Mouse (Mus musculus) heart, embryonic 11.5 days (tissue): ENCODE measurements around the gene Appl1. TPM values are rescaled to one million over a fixed set of nuclear protein-coding genes. Genes with fewer than 3 reads are reported as not detected.
"Not testable (repeated sequence)": the region's sequence is repeated elsewhere in the genome, so short reads cannot be mapped to it uniquely, and the experiment has no call there.

Experiments
- ATAC-seq: fragments of 200-750 bp; cut with Nextera tagmentation; replicated peaks from 2 replicates; pipeline ENCODE4 v1.8.0; 2017; ENCODE audit warnings: moderate library complexity; ENCODE audit not compliant: insufficient number of reproducible peaks, low FRiP score, low TSS enrichment
- H3K27ac ChIP-seq: fragments of 300-500 bp; sonication (generic); 2 replicates; pipeline ENCODE4 v1.5.1; 2014; ENCODE audit warnings: mild to moderate bottlenecking, low read depth, low read length
- H3K27me3 ChIP-seq: fragments of 300-500 bp; sonication (generic); 2 replicates; pipeline ENCODE4 v1.6.1; 2014; ENCODE audit warnings: mild to moderate bottlenecking, low read length, mixed read lengths; ENCODE audit not compliant: control insufficient read depth, insufficient read depth
- H3K36me3 ChIP-seq: fragments of 300-500 bp; sonication (generic); 2 replicates; pipeline ENCODE4 v1.6.1; 2014; ENCODE audit warnings: mild to moderate bottlenecking, low read length, moderate library complexity, mixed read lengths; ENCODE audit not compliant: control insufficient read depth, insufficient read depth
- H3K4me1 ChIP-seq: fragments of 300-500 bp; sonication (generic); 2 replicates; pipeline ENCODE4 v1.6.1; 2014; ENCODE audit warnings: low read length; ENCODE audit not compliant: control insufficient read depth, insufficient read depth
- H3K4me2 ChIP-seq: fragments of 300-500 bp; sonication (generic); 2 replicates; pipeline ENCODE4 v1.6.1; 2014; ENCODE audit warnings: mild to moderate bottlenecking, moderate library complexity
- H3K4me3 ChIP-seq: fragments of 300-500 bp; sonication (generic); 2 replicates; pipeline ENCODE4 v1.5.1; 2014; ENCODE audit warnings: low read depth, low read length
- H3K9ac ChIP-seq: fragments of 300-500 bp; sonication (generic); 2 replicates; pipeline ENCODE4 v1.6.1; 2014; ENCODE audit warnings: mild to moderate bottlenecking, low read depth, low read length, moderate library complexity
- H3K9me3 ChIP-seq: fragments of 300-500 bp; sonication (generic); replicated peaks from 2 replicates; pipeline ENCODE4 v1.6.1; 2016; ENCODE audit warnings: low read length; ENCODE audit not compliant: control insufficient read depth
- WGBS: fragments of 180-500 bp; shearing (Covaris S2); extraction: QIAGEN DNeasy Blood & Tissue Kit; methylation state at CpG from one replicate; pipeline ENCODE4 v1.1.7; 2014; ENCODE audit not compliant: insufficient replicate concordance; 5-methylcytosine and 5-hydroxymethylcytosine counted together
- polyA plus RNA-seq: library from polyadenylated mRNA; unstranded; fragments of >200 nt; fragmentation: Nextera tagmentation; extraction: Ambion mirVana; gene quantifications from 2 replicates; pipeline ENCODE4 v1.2.1, GENCODE M21; 2014

The Appl1 gene
- polyA plus RNA-seq, 1 experiment from 2014 or later = 36.0 TPM

GRCm38 (mm10) chr14:26934891-26935290 is 36.1 kb downstream of the Appl1 start:
- H3K27me3 ChIP-seq = no peaks in the 10 kb centered on the region
- no peak for ATAC-seq
- H3K9ac ChIP-seq = no peak overlapping the region
- 77% methylated on average over 3 of the region's 3 CpGs for WGBS
- no peaks in the 10 kb centered on the region for H3K9me3 ChIP-seq
- no peaks in the 10 kb centered on the region for H3K4me1 ChIP-seq
- no peak overlapping the region for H3K4me3 ChIP-seq
- H3K27ac ChIP-seq = no peak overlapping the region
- peaks cover 4% of the 10 kb centered on the region; the same call in 1 of the 2 replicates for H3K36me3 ChIP-seq
- H3K4me2 ChIP-seq = no peak overlapping the region

- Histone ChIP-seq H3K9me3 (no peaks in the 10 kb centered on the region), H3K27me3 (no peaks in the 10 kb centered on the region), H3K4me2 (no peak overlapping the region), H3K9ac (no peak overlapping the region), H3K27ac (no peak overlapping the region), H3K4me3 (no peak overlapping the region), H3K4me1 (no peaks in the 10 kb centered on the region; the same call in 1 of the 2 replicates), H3K36me3 (peaks cover 7% of the 10 kb centered on the region; the same call in 1 of the 2 replicates)
- ATAC-seq = no peak
- WGBS = 62% methylated on average over 5 of the region's 5 CpGs
These were observed 47.2 kb downstream of the Appl1 start for GRCm38 (mm10) chr14:26923702-26924421.

- Histone ChIP-seq H3K27me3 (no peaks in the 10 kb centered on the region), H3K36me3 (0 out of 2 replicates have a peak, but pooled peaks cover 2% of the 10 kb centered on the region), H3K27ac (no peak overlapping the region), H3K4me2 (no peak overlapping the region), H3K4me1 (no peaks in the 10 kb centered on the region; the same call in 1 of the 2 replicates), H3K9ac (no peak overlapping the region), H3K4me3 (no peak overlapping the region), H3K9me3 (no peaks in the 10 kb centered on the region)
- no peak for ATAC-seq
- WGBS = 90% methylated on average over 3 of the region's 3 CpGs
These were observed 51.7 kb downstream of the Appl1 start for GRCm38 (mm10) chr14:26919310-26919709.

- Histone ChIP-seq H3K36me3 (no peaks in the 10 kb centered on the region), H3K9me3 (no peaks in the 10 kb centered on the region), H3K4me3 (no peak overlapping the region), H3K4me1 (no peaks in the 10 kb centered on the region), H3K27me3 (no peaks in the 10 kb centered on the region), H3K27ac (no peak overlapping the region), H3K9ac (no peak overlapping the region), H3K4me2 (no peak overlapping the region)
- ATAC-seq = no peak
- 72% methylated on average over 9 of the region's 9 CpGs for WGBS
These were observed 57.3 kb downstream of the Appl1 start for GRCm38 (mm10) chr14:26913681-26914268.

GRCm38 (mm10) chr14:26911826-26912225 is 59.2 kb downstream of the Appl1 start:
- Histone ChIP-seq H3K4me3 (no peak overlapping the region), H3K4me1 (no peaks in the 10 kb centered on the region), H3K4me2 (no peak overlapping the region), H3K36me3 (no peaks in the 10 kb centered on the region), H3K9ac (no peak overlapping the region), H3K27ac (no peak overlapping the region), H3K9me3 (no peaks in the 10 kb centered on the region), H3K27me3 (no peaks in the 10 kb centered on the region)
- 91% methylated on average over 13 of the region's 13 CpGs for WGBS
- ATAC-seq = no peak

- Histone ChIP-seq H3K9ac (no peak overlapping the region), H3K9me3 (no peaks in the 10 kb centered on the region), H3K4me2 (no peak overlapping the region), H3K27ac (no peak overlapping the region), H3K36me3 (no peaks in the 10 kb centered on the region), H3K4me1 (no peaks in the 10 kb centered on the region), H3K27me3 (no peaks in the 10 kb centered on the region), H3K4me3 (no peak overlapping the region)
- 59% methylated on average over 6 of the region's 6 CpGs for WGBS
- no peak for ATAC-seq
These were observed 59.8 kb downstream of the Appl1 start for GRCm38 (mm10) chr14:26911201-26911600.

GRCm38 (mm10) chr14:26910461-26910860 is 60.6 kb downstream of the Appl1 start:
- not testable (repeated sequence) for ATAC-seq, H3K4me2 ChIP-seq, H3K4me3 ChIP-seq, H3K9ac ChIP-seq, H3K27ac ChIP-seq, H3K27me3 ChIP-seq, H3K4me1 ChIP-seq, H3K36me3 ChIP-seq, H3K9me3 ChIP-seq
- 39% methylated on average over 9 of the region's 9 CpGs for WGBS

- no peak for ATAC-seq
- Histone ChIP-seq H3K27ac (no peak overlapping the region), H3K27me3 (no peaks in the 10 kb centered on the region), H3K9me3 (no peaks in the 10 kb centered on the region), H3K4me3 (no peak overlapping the region), H3K4me2 (no peak overlapping the region), H3K9ac (no peak overlapping the region), H3K36me3 (no peaks in the 10 kb centered on the region), H3K4me1 (no peaks in the 10 kb centered on the region)
- 82% methylated on average over 4 of the region's 4 CpGs for WGBS
These were observed 63.6 kb downstream of the Appl1 start for GRCm38 (mm10) chr14:26907401-26907800.

- no peak overlapping the region for H3K27ac ChIP-seq
- no peaks in the 10 kb centered on the region for H3K4me1 ChIP-seq
- H3K9ac ChIP-seq = no peak overlapping the region
- WGBS = 83% methylated on average over 12 of the region's 12 CpGs
- H3K27me3 ChIP-seq = no peaks in the 10 kb centered on the region
- H3K4me2 ChIP-seq = no peak overlapping the region
- H3K9me3 ChIP-seq = no peaks in the 10 kb centered on the region
- ATAC-seq = no peak
- no peak overlapping the region for H3K4me3 ChIP-seq
- no peaks in the 10 kb centered on the region for H3K36me3 ChIP-seq
These were observed 70.1 kb downstream of the Appl1 start for GRCm38 (mm10) chr14:26900893-26901292.
